Mouse (Mus musculus): ENCODE measurements at regions not wholly inside any gene's neighbourhood (a gene's known extent, or its start where the extent isn't known, plus 50 kb on each side); places are given as distances from the start of the nearest gene placed in this dataset.

DNA sequence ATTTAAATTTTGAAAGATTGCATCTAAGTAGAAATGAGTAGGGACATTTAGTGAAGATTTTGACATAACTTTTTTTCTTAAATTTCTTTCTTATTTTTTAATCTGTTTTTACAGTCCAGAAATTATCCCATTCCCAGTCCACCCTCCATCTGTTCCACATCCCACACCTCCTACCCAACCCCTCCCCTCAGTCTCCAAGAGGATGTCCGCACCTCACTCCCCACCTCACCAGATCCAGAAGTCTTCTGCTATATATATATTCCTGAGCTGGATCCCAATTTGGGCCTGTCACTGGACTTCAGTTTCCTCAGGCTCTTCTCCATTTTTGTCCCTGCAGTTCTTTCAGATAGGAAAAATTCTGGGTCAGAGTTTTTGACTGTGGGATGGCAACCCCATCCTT, 3879.6 kb upstream of the Gm7489 start:
- ATAC-seq (replicated peaks; ENCODE audit: poor library complexity): no peak

DNA sequence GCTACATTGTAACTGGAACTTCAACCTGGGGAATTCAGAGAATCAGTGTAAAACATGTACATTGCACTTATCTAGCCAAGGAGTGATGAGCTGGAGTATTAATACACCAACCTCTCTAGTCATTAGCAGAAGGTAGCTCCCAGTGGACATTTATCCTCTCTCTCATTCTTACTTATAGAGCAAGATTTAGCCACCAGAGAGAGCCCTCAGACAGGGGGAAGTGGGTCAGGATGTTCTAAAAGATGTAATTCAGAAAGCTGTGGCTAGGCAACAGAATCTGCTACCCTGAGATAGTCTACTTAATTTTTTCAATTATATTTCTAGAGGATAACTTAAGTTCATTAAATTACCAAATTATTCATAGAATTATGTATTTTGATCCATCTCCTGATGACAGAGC, 3838.1 kb upstream of the Gm7489 start:
- 0 out of 2 replicates have a peak, but pooled peaks have one; percentile 39 for ATAC-seq (replicated peaks; ENCODE audit: poor library complexity)

DNA sequence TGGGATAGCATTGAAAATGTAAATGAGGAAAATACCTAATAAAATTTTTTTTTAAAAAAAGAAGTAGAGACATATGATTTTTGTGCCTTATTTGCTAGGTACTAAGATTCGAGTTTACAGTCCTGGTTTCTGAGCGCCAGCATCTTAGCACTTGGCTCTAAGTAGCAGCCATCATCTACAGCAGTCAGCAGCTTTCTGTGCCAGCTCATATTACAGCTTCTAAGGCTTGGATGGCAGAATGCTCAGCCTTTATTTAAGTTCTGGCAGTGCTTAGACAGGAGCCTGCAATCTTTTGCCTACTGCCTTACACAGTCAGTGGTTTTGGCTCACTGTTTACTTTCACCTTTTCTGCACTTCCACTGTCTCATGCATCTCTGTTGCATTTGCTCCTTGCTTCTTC, 3831.2 kb upstream of the Gm7489 start:
- no peak for ATAC-seq (replicated peaks; ENCODE audit: poor library complexity)

DNA sequence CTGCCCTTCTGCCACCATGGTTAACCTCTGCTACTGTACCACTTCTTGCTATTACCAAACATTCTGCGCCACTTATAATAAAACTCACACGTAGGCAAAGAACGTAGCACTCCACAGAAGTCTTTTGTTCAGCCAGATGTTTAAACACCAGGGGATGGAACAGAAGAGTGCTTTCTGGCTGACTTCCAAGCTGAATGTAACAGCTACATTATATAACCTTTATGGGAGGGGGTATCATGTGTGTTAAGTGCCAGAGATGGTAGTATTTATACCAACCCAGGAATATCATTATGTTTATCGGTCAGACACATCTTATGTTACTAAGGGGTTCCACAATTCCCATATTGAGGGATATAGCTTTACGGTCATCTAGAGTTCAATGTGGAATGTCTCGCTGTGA, 3830.8 kb upstream of the Gm7489 start:
- no peak for ATAC-seq (replicated peaks; ENCODE audit: poor library complexity)

DNA sequence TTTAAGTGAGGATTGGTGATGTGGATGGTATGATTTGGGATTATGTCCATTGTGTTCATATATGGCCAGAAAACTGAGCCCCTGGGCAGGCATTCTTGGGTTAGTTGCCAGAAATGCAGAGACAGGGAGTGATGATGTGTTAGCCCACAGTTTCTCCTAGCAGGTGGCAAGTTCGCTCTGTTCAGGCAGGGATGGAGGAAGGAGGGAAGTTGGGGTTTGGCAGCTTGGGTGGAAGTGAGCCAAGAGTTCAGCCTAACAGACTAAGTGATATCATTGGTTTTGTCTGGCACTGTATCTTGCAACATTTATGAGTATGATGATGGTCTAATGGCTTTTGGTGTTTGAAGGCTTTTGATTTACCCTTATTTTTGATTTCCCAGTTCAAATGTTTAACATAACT, 3806.5 kb upstream of the Gm7489 start:
- ATAC-seq (replicated peaks; ENCODE audit: poor library complexity): 0 out of 2 replicates have a peak, but pooled peaks have one; percentile 39

DNA sequence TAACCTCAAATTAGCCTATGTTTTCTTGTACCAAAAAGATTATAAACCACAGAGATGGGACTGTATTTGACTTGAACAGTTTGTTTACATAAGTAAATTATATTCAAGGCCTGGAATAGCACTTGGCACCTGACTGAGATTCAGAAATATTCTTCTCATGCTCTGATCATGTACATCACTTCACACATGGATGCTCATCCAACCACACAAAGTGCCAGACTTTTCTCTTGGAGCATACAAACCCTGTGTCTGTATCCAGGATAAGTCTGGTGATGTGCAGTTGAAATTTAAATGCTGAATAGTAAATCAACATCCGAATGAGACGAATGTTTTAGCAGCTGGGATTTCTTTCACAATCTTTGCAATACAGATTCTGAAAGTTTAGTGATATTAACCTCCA, 3802.3 kb upstream of the Gm7489 start:
- ATAC-seq (replicated peaks; ENCODE audit: poor library complexity): no peak

DNA sequence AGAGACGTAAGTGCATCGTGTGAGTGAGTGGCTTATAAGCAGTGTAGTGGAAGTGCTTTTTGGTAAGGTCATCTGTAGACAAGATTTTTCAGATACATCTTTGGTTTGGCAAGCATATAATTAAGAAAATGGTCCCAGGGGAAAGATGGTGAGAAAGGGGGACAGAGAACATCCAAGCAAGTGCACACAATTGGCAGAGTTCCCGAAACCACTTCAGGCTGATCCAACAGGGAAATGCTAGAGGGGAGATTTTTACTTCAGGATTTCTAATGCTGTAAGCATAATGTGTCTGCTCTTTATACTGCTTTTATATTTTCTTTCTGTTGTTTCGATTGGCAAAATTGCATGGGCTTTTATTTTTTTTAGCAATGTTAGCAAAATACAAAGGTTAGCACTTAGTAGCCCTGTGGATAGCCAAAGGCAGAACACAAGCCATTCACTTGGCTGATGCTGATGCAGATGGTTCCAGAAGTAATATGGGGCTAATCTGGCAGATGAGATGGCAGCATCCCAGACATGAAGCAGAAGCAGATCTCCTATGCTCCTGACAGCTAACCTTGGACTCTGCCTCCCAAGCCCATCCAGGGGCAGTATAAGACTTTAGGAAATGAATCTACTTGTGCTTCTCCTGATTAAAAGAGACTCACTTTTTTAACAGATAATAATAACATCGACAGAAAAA, 3782.0 kb upstream of the Gm7489 start:
- ATAC-seq (replicated peaks; ENCODE audit: poor library complexity): no peak

DNA sequence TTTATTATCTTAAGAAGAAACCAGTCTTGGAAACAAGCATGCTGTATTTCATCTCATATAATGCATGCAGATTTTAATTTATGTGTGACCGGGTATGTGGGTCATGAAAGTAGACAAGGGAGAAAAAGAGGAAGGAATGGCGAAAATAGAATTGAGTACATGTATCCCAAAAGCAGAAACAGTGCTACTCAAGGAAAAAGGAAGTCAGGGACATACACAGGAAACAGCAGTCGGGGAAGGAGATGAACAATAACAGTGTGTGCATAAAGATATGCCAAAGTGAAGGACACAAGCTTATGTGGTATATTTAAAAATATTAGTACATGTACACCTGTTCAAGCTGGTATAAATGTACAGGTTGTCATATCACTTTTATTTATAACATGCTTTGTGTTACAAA, 3775.8 kb upstream of the Gm7489 start:
- ATAC-seq (replicated peaks; ENCODE audit: poor library complexity): peak; percentile 98

DNA sequence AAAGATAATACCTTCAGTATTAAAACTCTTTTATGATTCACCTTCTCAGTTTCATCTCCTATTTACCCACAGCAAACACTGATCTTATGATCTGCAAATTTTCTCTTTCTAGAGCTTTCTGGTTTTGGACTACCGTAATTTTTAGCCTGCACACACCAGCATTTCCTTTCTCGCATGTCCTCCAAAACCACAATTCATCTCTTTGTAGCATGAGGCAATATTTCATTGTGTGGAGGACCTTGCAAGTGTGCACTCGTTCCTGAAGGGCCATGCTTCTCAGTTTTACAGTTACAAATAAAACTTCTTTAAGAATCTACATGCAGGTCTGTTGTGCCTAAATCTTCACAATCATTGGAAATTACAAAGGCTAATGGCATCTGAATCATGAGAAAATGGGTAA, 3730.8 kb upstream of the Gm7489 start:
- ATAC-seq (replicated peaks; ENCODE audit: poor library complexity): peak; percentile 88

DNA sequence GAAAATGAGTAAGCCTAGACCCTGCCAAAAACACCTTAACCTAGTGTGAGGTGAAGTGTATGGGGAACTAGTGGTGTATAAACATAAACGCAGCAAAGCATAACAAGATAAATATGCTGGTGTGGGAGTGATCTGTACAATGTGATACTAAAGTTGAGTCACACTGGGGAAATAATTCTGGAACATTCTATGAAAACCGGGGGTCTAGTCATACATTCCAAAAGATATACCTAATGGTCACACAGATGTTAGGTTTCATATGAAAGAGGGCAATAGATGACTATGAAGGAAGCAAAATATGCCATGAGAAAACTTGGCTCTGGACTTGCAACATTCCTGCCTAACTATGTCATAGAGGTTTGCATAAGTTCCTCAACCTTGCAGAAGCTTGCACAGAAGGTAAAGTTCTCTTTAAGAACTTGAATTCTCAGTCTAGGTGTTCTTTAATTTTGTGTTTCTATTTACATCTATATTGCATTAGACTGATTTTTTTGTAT, 3712.4 kb upstream of the Gm7489 start:
- no peak for ATAC-seq (replicated peaks; ENCODE audit: poor library complexity)

DNA sequence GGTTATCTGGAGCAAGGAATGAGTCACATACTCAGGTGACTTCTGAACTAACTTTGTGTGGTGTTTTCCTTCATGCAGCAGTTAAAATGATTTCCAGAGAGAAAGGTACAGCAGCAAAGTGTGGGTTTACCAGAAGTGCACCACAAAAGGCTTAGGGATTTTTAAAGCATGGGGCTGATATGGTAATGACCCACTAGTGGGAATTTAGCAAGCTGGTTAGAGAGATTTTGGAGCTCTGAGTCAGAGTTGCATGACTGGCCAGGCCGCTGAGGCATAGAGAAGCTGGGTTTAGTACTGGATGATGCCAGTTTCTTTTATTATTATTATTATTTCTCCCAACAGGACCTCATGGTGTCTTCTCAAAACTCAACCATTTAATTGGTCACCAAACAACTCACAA, 3701.5 kb upstream of the Gm7489 start:
- no peak for ATAC-seq (replicated peaks; ENCODE audit: poor library complexity)

Measured in megakaryocyte progenitor cell, adult 5-6 weeks (primary cell).